Mouse (Mus musculus): ENCODE data around the gene Bbs9.

GRCm38 (mm10) chr9:22846783-22847182 lies 371.3 kb downstream of the Bbs9 start:
- TF ChIP-seq CTCF (IDR thresholded peaks at IDR 0.05; ENCODE audit: low read depth): peak; percentile 25; the same call in 1 of the 2 replicates
- TF ChIP-seq EP300 (optimal IDR thresholded peaks at IDR 0.05): no peak
